Mouse (Mus musculus) megakaryocyte, embryonic 14.5 days (primary cell): ENCODE measurements around the gene Alox12b. TPM values are rescaled to one million over a fixed set of nuclear protein-coding genes. Genes with fewer than 3 reads are reported as not detected.

Source experiments
- H3K27me3 ChIP-seq: replicated peaks from 2 replicates; pipeline ENCODE3; 2012; ENCODE audit warnings: inconsistent platforms
- H3K36me3 ChIP-seq: replicated peaks from 2 replicates; pipeline ENCODE3; 2012; ENCODE audit warnings: low read length, inconsistent platforms, mixed read lengths
- H3K4me1 ChIP-seq: 2 replicates; pipeline ENCODE4 v1.6.1; 2012; ENCODE audit warnings: inconsistent platforms
- H3K4me3 ChIP-seq: replicated peaks from 2 replicates; pipeline ENCODE3; 2012; ENCODE audit warnings: moderate library complexity, mild to moderate bottlenecking, inconsistent platforms
- H3K9me3 ChIP-seq: 2 replicates; pipeline ENCODE4 v1.6.1; 2012; ENCODE audit warnings: inconsistent platforms
- FLI1 ChIP-seq: IDR thresholded peaks from 2 replicates; pipeline ENCODE4 v1.6.1; 2012; ENCODE audit warnings: low read length, inconsistent platforms, mixed read lengths
- GATA1 ChIP-seq: IDR thresholded peaks from 3 replicates; pipeline ENCODE4 v1.6.1; 2012; ENCODE audit warnings: mixed read lengths, low read length, inconsistent platforms, borderline replicate concordance
- polyA plus RNA-seq: library from polyadenylated mRNA; stranded (reverse); fragments of >175 nt; gene quantifications from 2 replicates; pipeline ENCODE4 v1.2.3, GENCODE M21; 2012; ENCODE audit warnings: low replicate concordance; ENCODE audit not compliant: insufficient read depth

Alox12b gene
- polyA plus RNA-seq, 1 experiment: not detected

- no peaks in the 10 kb centered on the region for H3K9me3 ChIP-seq
- H3K36me3 ChIP-seq: no peaks in the 10 kb centered on the region
- peaks cover 65% of the 10 kb centered on the region for H3K27me3 ChIP-seq
- no peak for TF ChIP-seq GATA1
- TF ChIP-seq FLI1: no peak
- H3K4me1 ChIP-seq: peaks cover 11% of the 10 kb centered on the region
- peak overlapping the region; percentile 81 for H3K4me3 ChIP-seq
Measured at GRCm38 (mm10) chr11:69133923-69134621, 22.7 kb upstream of the Alox12b start.

- TF ChIP-seq FLI1: no peak
- TF ChIP-seq GATA1: no peak
- no peaks in the 10 kb centered on the region for H3K36me3 ChIP-seq
- H3K27me3 ChIP-seq: peaks cover 64% of the 10 kb centered on the region
- peaks cover 11% of the 10 kb centered on the region for H3K4me1 ChIP-seq
- H3K4me3 ChIP-seq: peak overlapping the region; percentile 81
- no peaks in the 10 kb centered on the region for H3K9me3 ChIP-seq
Measured at GRCm38 (mm10) chr11:69134622-69134968, 22.2 kb upstream of the Alox12b start.

- TF ChIP-seq GATA1 (no peak), FLI1 (no peak)
- Histone ChIP-seq H3K4me1 (peaks cover 11% of the 10 kb centered on the region), H3K27me3 (peaks cover 61% of the 10 kb centered on the region), H3K36me3 (no peaks in the 10 kb centered on the region), H3K4me3 (no peak overlapping the region), H3K9me3 (no peaks in the 10 kb centered on the region)
Measured at GRCm38 (mm10) chr11:69135361-69135760, 21.4 kb upstream of the Alox12b start.

GRCm38 (mm10) chr11:69147546-69147945, 9.2 kb upstream of the Alox12b start:
- no peaks in the 10 kb centered on the region for H3K9me3 ChIP-seq
- peaks cover 61% of the 10 kb centered on the region for H3K27me3 ChIP-seq
- H3K36me3 ChIP-seq: no peaks in the 10 kb centered on the region
- TF ChIP-seq FLI1 (no peak), GATA1 (no peak)
- no peak overlapping the region for H3K4me3 ChIP-seq
- peaks cover 8% of the 10 kb centered on the region for H3K4me1 ChIP-seq

- Histone ChIP-seq H3K36me3 (no peaks in the 10 kb centered on the region), H3K4me3 (no peak overlapping the region), H3K9me3 (no peaks in the 10 kb centered on the region), H3K4me1 (peaks cover 7% of the 10 kb centered on the region), H3K27me3 (peaks cover 56% of the 10 kb centered on the region)
- TF ChIP-seq FLI1: no peak
Measured at GRCm38 (mm10) chr11:69148451-69148960, 8.3 kb upstream of the Alox12b start.

GRCm38 (mm10) chr11:69149728-69150127, 7.1 kb upstream of the Alox12b start:
- Histone ChIP-seq H3K4me3 (no peak overlapping the region), H3K9me3 (no peaks in the 10 kb centered on the region), H3K36me3 (no peaks in the 10 kb centered on the region), H3K27me3 (peaks cover 57% of the 10 kb centered on the region), H3K4me1 (peaks cover 10% of the 10 kb centered on the region; the same call in 1 of the 2 replicates)
- no peak for TF ChIP-seq GATA1
- TF ChIP-seq FLI1: no peak

GRCm38 (mm10) chr11:69150444-69150843, 6.3 kb upstream of the Alox12b start:
- peak overlapping the region; percentile 4 for H3K4me3 ChIP-seq
- peaks cover 10% of the 10 kb centered on the region; the same call in 1 of the 2 replicates for H3K4me1 ChIP-seq
- no peaks in the 10 kb centered on the region for H3K36me3 ChIP-seq
- H3K27me3 ChIP-seq: peaks cover 62% of the 10 kb centered on the region
- H3K9me3 ChIP-seq: no peaks in the 10 kb centered on the region
- TF ChIP-seq GATA1 (no peak), FLI1 (no peak)

GRCm38 (mm10) chr11:69151004-69151403, 5.8 kb upstream of the Alox12b start:
- TF ChIP-seq GATA1 (no peak), FLI1 (no peak)
- H3K27me3 ChIP-seq: peaks cover 65% of the 10 kb centered on the region
- H3K36me3 ChIP-seq: no peaks in the 10 kb centered on the region
- H3K9me3 ChIP-seq: no peaks in the 10 kb centered on the region
- no peak overlapping the region for H3K4me3 ChIP-seq
- peaks cover 10% of the 10 kb centered on the region; the same call in 1 of the 2 replicates for H3K4me1 ChIP-seq

GRCm38 (mm10) chr11:69153831-69154230, 3.0 kb upstream of the Alox12b start:
- peaks cover 76% of the 10 kb centered on the region for H3K27me3 ChIP-seq
- no peak overlapping the region for H3K4me3 ChIP-seq
- no peak for TF ChIP-seq FLI1
- H3K9me3 ChIP-seq: no peaks in the 10 kb centered on the region
- no peaks in the 10 kb centered on the region for H3K36me3 ChIP-seq
- H3K4me1 ChIP-seq: peaks cover 18% of the 10 kb centered on the region

- TF ChIP-seq FLI1 (no peak), GATA1 (no peak)
Measured at GRCm38 (mm10) chr11:69155351-69155750, 1.4 kb upstream of the Alox12b start.

GRCm38 (mm10) chr11:69169313-69169712, 12.5 kb downstream of the Alox12b start:
- Histone ChIP-seq H3K27me3 (peaks cover 71% of the 10 kb centered on the region), H3K4me1 (0 out of 2 replicates have a peak, but pooled peaks cover 3% of the 10 kb centered on the region), H3K9me3 (no peaks in the 10 kb centered on the region), H3K4me3 (no peak overlapping the region), H3K36me3 (no peaks in the 10 kb centered on the region)
- TF ChIP-seq GATA1: no peak
- TF ChIP-seq FLI1: no peak

More at GRCm38 (mm10) chr11:69155351-69155750, 1.4 kb upstream of the Alox12b start:
- Histone ChIP-seq H3K27me3 (peaks cover 77% of the 10 kb centered on the region), H3K9me3 (no peaks in the 10 kb centered on the region), H3K36me3 (no peaks in the 10 kb centered on the region), H3K4me1 (peaks cover 20% of the 10 kb centered on the region), H3K4me3 (no peak overlapping the region)
